Comparison of ENCODE assay signal across 11 mouse cellular contexts in the genomic region with DNA sequence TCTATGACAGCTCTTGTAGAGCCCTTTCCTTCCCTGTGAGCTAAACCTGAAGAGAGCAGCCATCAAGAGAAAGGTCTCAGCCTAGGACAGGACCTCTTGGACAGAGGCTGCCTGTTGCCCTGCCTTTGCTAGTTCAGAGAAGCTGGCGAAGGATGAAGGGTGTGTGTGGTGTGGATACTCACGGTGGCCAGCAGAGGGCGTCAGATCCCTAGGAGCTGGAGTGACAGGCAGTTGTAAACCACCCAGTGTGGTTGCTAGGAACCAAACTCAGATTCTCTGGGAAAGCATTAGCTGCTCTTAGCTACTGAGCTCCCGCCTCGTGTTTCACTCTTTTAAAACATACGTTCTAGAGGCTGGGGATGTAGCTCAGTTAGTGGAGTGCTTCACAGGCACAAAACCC.
DNase-seq lines count a peak whose midpoint lies in the region; ATAC-seq and TF ChIP-seq lines count a peak whose summit lies in the region.
"Had no signal": no experiment of that assay in that cellular context is flagged by ENCODE, and none has a peak within 500 bp of the region (broad histone marks: within the 10 kb centered on the region; RNA-seq: fewer than 3 reads in every experiment).

No protein-coding gene starts in this region.

- no peak overlapping the region for H3K9ac ChIP-seq in ES-Bruce4 (ENCODE audit: low read depth, poor library complexity, severe bottlenecking)
- H3K9ac ChIP-seq: midbrain, embryonic 13.5 days had no signal

- DNase-seq in layer of hippocampus, adult 2 months (ENCODE audit: low spot score in 2 of 2) = no peak
- no peak for DNase-seq in layer of hippocampus, adult 9-10 months (ENCODE audit: low spot score)
- peak; percentile 74 for DNase-seq in ZHBTc4 (ENCODE audit: low read depth, low spot score)
- no peak for DNase-seq in ovary, postnatal 36 days (ENCODE audit: low spot score)
- DNase-seq in left cerebral cortex, adult 9 months (ENCODE audit: low spot score in 2 of 2) = no peak
- DNase-seq: retina, postnatal 1 day had no signal

- no peaks in the 10 kb centered on the region for H3K4me1 ChIP-seq in ES-Bruce4 (ENCODE audit: control insufficient read depth, insufficient read depth, low read length)
- H3K4me1 ChIP-seq: hindbrain, embryonic 10.5 days; midbrain, embryonic 13.5 days had no signal

- H3K4me3 ChIP-seq in layer of hippocampus, adult 2 months = no peak overlapping the region
- H3K4me3 ChIP-seq in ES-Bruce4 (ENCODE audit: low read depth, low read length) = no peak overlapping the region
- H3K4me3 ChIP-seq: hindbrain, embryonic 10.5 days; midbrain, embryonic 13.5 days had no signal

- no peak overlapping the region for H3K27ac ChIP-seq in layer of hippocampus, adult 2 months
- no peak overlapping the region for H3K27ac ChIP-seq in ES-Bruce4 (ENCODE audit: insufficient read depth, low read length)
- H3K27ac ChIP-seq: hindbrain, embryonic 10.5 days; midbrain, embryonic 13.5 days had no signal

- H3K27me3 ChIP-seq in ES-Bruce4 (ENCODE audit: control insufficient read depth, insufficient read depth, low read length, poor library complexity, severe bottlenecking) = no peaks in the 10 kb centered on the region
- H3K27me3 ChIP-seq: midbrain, embryonic 13.5 days had no signal

- TF ChIP-seq POLR2A in ES-Bruce4 (IDR thresholded peaks at IDR 0.05; ENCODE audit: insufficient read depth, low read length) = no peak

- peak; percentile 71 for TF ChIP-seq CTCF in layer of hippocampus, adult 2 months (conservative IDR thresholded peaks at IDR 0.05)
- peak; percentile 87 for TF ChIP-seq CTCF in ES-Bruce4 (IDR thresholded peaks at IDR 0.05; ENCODE audit: low read depth, low read length)

- H3K9me3 ChIP-seq in ES-Bruce4 (replicated peaks; ENCODE audit: control insufficient read depth, insufficient read depth, low read length, poor library complexity, severe bottlenecking) = no peaks in the 10 kb centered on the region
- H3K9me3 ChIP-seq: hindbrain, embryonic 10.5 days; midbrain, embryonic 13.5 days had no signal

- no peak for TF ChIP-seq EP300 in ES-Bruce4 (IDR thresholded peaks at IDR 0.05; ENCODE audit: insufficient read depth, low read depth, low read length)

- no peaks in the 10 kb centered on the region for H3K36me3 ChIP-seq in ES-Bruce4 (ENCODE audit: control insufficient read depth, insufficient read depth, low read length, poor library complexity, severe bottlenecking)
- H3K36me3 ChIP-seq: hindbrain, embryonic 10.5 days; midbrain, embryonic 13.5 days had no signal

- 0 out of 2 replicates have a peak, but pooled peaks have one; percentile 37 for ATAC-seq in megakaryocyte-erythroid progenitor cell, adult 5-6 weeks (replicated peaks; ENCODE audit: low FRiP score, low TSS enrichment, poor library complexity, severe bottlenecking)
- no peak for ATAC-seq in inflammation-experienced regulatory T-cells, adult 6 months
- ATAC-seq: midbrain, embryonic 13.5 days had no signal
